Mouse (Mus musculus) thymus, postnatal 25 days (tissue): ENCODE results near the gene Krt14.
"Not testable (repeated sequence)": the region's sequence is repeated elsewhere in the genome, so short reads cannot be mapped to it uniquely, and the experiment has no call there.

ENCODE experiments used
- DNase-seq: peaks from one replicate; pipeline ENCODE4 v3.0.0; 2022

Krt14 gene

DNA sequence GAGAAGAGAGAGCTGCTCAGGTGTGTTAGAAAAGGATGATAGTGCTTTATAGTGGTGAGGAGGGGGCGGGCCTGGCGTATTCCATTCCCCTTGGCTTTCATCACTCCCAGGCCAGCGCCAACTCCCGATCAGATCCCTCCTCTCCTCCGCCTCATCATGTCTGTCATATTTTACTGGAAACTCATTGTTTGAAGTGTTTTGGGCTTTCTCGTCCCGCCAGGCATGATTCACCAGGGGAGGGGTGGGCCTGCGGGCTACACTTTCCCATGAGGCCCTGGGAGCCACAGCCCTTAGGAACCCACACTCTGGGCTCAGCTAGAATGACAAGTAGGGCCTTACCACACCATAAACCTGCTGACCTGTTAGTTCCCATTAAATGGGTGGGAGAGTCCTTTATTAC is at the start of gene Krt14:
Gene Krt14 (minus strand): TSS at position 51 of the 400 bp plus-strand sequence.
- no peak for DNase-seq

- no peak for DNase-seq
These were observed 48.2 kb upstream of the Krt14 start for GRCm38 (mm10) chr11:100255514-100255913.

DNA sequence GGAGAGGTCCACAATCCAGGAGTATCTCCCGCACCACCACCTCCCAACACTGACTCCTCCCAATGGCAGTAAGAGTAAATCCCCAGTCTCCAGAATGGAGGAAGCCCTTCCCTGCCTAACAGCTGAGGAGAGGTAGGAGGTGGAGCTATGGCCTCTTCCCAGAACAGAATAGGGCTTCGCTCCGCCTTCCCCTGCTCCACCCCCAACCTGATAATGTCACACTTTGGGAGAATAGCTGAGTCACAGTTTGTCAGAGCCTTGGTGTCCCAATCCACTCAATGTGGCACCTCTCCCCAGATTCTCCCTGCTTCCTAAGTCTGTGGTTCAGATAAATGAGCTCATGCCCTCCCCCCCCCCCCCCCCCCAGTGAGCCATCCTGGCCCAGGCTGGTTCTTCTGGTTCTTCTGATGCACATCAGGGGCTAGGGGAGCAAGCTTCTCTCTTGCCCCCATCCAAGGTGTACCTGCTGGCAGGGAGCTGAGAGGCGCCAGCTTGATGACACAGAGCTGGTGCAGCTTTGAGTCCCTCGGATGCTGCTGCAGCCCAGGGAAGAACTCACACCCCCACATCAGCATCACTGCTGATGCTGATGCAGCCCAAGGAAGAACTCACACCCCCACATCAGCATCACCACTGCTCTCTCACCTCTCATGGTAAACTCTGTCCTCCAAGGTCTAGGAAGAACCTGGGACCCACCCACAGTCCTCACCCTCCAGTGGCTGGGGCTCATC is 47.2 kb upstream of the Krt14 start:
- DNase-seq, result no peak

GRCm38 (mm10) chr11:100248852-100249465 is 41.6 kb upstream of the Krt14 start, which contains the start of gene Krt16:
Gene Krt16, minus strand, starts transcription at chr11:100248902.
- DNase-seq, result no peak

GRCm38 (mm10) chr11:100246471-100246870 is 39.1 kb upstream of the Krt14 start:
- not testable (repeated sequence) for DNase-seq

- DNase-seq, result not testable (repeated sequence)
These were observed 32.9 kb upstream of the Krt14 start for GRCm38 (mm10) chr11:100240272-100240671.

GRCm38 (mm10) chr11:100221741-100222140 is 14.4 kb upstream of the Krt14 start:
- DNase-seq, result no peak

DNA sequence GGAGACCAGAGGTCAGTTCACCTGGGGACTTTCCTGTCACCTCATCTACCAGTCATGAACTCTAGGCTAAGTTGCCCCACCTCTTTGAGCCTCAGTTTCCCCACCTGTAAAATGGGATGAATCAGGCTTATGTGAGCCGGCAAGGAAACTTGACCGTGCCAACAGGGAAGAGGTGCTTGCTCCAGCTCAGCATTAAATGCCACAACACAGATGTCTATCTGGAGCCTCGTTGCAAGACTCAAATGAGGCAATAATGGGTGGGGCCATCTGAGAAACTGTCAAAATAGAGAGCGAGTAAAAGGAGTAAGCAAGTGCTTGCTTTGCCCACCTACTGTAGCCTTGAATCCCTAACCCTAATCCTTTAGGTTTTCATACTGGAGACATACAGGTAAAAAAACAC is 12.0 kb upstream of the Krt14 start:
- no peak for DNase-seq

GRCm38 (mm10) chr11:100208542-100208941 is 1.2 kb upstream of the Krt14 start:
- no peak for DNase-seq

DNA sequence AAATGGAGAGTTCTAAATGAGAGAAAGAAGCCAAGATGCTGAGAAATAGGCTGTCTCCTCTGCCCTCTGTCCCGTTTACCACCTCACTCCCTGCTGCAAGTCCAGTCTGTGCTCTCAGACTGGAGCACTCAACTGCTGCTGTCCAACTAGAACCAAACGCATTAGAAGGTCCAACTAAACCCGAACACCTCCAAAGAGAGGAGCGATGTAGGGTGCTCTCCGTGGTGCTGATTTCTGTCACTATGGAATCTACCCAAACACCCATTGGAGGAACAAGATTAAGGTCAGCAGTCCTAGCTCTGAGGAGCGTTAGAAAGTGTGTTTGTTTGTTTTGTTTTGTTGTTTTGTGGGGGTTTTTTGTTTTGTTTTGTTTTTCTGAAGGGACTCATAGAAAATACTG is 3.9 kb downstream of the Krt14 start:
- DNase-seq, result no peak

DNA sequence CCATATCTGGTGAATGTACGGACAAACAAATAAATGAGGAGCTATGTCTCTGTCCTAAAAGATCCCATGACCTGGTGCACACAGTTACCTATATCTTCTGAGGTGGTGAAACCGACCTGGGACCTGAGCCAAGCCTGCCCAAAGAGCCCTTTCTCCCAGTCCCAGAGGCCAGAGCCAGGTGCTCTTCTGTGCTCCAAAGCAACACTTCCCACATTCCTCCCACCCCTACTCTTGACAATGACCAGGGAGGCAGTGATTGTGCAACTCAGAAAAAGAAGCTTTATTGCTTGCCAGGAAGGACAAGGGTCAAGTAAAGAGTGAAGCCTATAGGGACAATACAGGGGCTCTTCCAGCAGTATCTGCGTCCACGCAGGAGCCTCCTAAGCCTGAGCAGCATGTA is 4.4 kb downstream of the Krt14 start:
- DNase-seq, result no peak

GRCm38 (mm10) chr11:100200104-100200820 is 7.1 kb downstream of the Krt14 start:
- DNase-seq, result peak; percentile 5

GRCm38 (mm10) chr11:100198666-100199065 is 8.7 kb downstream of the Krt14 start:
- no peak for DNase-seq

- no peak for DNase-seq
These were observed 14.4 kb downstream of the Krt14 start, which contains the start of gene Krt9 for GRCm38 (mm10) chr11:100192992-100193391. Gene Krt9, minus strand, starts transcription at chr11:100193246.

DNA sequence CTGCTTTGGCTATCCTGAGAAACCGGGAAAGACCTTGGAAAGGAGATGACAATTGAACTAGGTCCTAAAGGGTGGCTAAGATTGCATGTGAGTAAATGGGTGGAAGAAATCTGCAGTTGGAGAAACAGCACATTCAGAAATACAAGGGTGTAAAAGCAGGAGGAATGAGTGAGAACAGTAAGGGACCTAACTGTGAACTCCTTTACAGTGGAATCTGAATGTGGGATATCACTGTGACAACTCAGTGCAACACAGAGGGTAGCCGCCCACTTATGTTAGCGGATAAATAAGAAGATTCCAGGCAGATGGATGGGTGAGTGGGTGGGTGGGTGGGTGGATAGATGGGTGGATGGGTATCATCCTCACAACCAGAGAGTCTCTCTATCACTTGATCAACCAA is 15.5 kb downstream of the Krt14 start:
- DNase-seq, result no peak

DNA sequence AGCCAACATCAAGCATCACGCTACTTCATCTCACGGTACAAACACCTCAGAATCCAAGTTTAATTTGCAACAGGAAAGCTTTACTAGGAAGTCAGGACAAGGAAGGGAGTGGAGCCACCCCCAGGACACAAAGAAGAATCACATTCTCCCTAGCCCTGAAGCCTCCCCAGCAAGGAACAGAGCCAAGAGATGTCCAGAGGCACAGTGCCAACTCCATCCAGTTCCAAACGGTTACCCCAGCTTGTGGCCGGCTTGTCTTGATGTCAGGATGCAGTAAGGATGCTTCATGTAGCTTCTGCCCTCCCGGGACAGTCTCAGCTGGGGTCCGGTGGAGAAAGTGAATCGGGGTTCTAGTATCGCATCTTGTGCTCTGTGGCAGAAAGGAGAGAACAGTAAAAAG is 20.6 kb downstream of the Krt14 start:
- DNase-seq, result no peak

- DNase-seq, result no peak
These were observed 25.6 kb downstream of the Krt14 start for GRCm38 (mm10) chr11:100181725-100182124.

GRCm38 (mm10) chr11:100179260-100179659 is 28.1 kb downstream of the Krt14 start:
- DNase-seq, result no peak

DNA sequence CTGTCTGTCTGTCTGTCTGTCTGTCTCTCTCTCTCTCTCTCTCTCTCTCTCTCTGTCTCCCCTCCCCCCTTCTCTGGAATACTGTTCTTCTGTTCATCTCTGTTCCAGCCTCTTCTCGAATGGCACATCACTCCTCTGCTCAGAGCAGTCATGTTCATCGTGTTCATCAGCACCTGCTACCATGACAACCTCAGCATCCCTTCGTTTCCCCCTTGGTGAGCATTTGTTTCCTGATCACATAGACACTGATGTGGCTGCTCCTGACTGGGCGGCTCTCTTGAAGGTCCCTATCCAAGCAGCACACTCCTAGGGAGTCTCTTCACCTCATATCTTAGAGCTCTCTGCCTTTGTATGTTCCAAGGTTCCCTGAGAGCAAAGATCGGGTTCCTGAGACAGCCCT is 29.0 kb downstream of the Krt14 start:
- DNase-seq, result no peak

- no peak for DNase-seq
These were observed 30.6 kb downstream of the Krt14 start for GRCm38 (mm10) chr11:100176791-100177190.

- peak; percentile 31 for DNase-seq
These were observed 38.3 kb downstream of the Krt14 start for GRCm38 (mm10) chr11:100168765-100169762.

DNA sequence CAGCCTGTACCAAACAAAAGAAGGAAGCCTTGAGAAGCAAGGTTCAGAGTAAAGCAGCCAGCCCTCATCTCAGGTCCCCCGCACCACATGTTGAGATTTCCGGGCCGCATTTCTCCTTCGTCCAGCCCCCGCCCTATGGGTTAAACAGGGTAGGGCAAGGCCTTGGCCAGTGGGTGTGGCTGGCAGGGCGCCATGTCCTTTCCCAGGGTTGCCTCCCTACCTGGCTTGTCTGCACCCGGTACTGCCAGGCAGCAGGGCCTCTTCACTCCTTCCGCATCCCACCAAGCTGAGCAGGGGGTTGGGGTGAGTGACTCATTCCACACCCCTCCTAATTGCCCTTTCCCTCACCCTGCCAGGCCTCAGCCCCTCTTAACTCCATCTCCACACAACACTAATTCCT is 39.3 kb downstream of the Krt14 start:
- DNase-seq, result no peak

DNA sequence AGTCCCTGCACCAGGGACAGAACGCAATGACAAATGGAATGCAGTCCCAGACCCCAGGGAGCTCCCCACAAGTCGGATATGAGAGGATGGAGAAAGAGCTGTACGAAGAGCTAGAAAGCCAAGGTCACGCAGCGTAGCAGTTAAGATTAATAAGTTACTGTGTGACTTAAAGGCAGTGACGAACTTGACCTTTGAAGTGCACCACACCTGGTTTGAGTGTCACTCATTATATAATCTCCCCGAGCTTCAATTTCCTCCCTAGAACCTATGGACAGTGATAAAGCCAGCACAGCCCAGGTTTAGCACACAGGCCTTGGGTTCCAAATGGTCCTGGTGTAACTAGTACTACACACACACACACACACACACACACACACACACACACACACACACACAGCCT is 43.0 kb downstream of the Krt14 start:
- no peak for DNase-seq
